Mouse (Mus musculus): ENCODE measurements around the gene Gnb2. TPM values are rescaled to one million over a fixed set of nuclear protein-coding genes. Genes with fewer than 3 reads are reported as not detected.

Gene Gnb2
- polyA plus RNA-seq, 1 experiment from 2014 or later: 400 TPM

GRCm38 (mm10) chr5:137510573-137511390 is 22.5 kb downstream of the Gnb2 start:
- H3K27me3 ChIP-seq (ENCODE audit: low read depth, poor library complexity, severe bottlenecking): no peaks in the 10 kb centered on the region
- H3K27ac ChIP-seq (replicated peaks): peak overlapping the region; percentile 97
- H3K36me3 ChIP-seq: peaks cover 21% of the 10 kb centered on the region
- H3K4me1 ChIP-seq: peaks cover 49% of the 10 kb centered on the region
- under 1% methylated on average over 48 of the region's 83 CpGs for WGBS
- peak overlapping the region; percentile 99 for H3K4me3 ChIP-seq
- DNase-seq (ENCODE audit: low spot score): no peak
- no peaks in the 10 kb centered on the region for H3K9me3 ChIP-seq (replicated peaks)

- Histone ChIP-seq H3K4me3 (peak overlapping the region; percentile 99), H3K27ac (replicated peaks) (peak overlapping the region; percentile 97), H3K27me3 (ENCODE audit: low read depth, poor library complexity, severe bottlenecking) (no peaks in the 10 kb centered on the region), H3K9me3 (replicated peaks) (no peaks in the 10 kb centered on the region), H3K36me3 (peaks cover 19% of the 10 kb centered on the region), H3K4me1 (peaks cover 47% of the 10 kb centered on the region)
- WGBS: 2% methylated on average over 50 of the region's 52 CpGs
- DNase-seq (ENCODE audit: low spot score): peak; percentile 87
These were observed 23.3 kb downstream of the Gnb2 start for GRCm38 (mm10) chr5:137510014-137510501.

GRCm38 (mm10) chr5:137504041-137504440 is 29.3 kb downstream of the Gnb2 start:
- no peak for DNase-seq (ENCODE audit: low spot score)
- Histone ChIP-seq H3K36me3 (peaks cover 14% of the 10 kb centered on the region), H3K4me1 (peaks cover 25% of the 10 kb centered on the region), H3K27ac (replicated peaks) (no peak overlapping the region), H3K9me3 (replicated peaks) (no peaks in the 10 kb centered on the region), H3K27me3 (ENCODE audit: low read depth, poor library complexity, severe bottlenecking) (no peaks in the 10 kb centered on the region), H3K4me3 (no peak overlapping the region)
- WGBS: 88% methylated on average over 6 of the region's 6 CpGs

GRCm38 (mm10) chr5:137502667-137503110 is 30.6 kb downstream of the Gnb2 start:
- peak; percentile 88 for DNase-seq (ENCODE audit: low spot score)
- Histone ChIP-seq H3K36me3 (peaks cover 14% of the 10 kb centered on the region), H3K4me1 (peaks cover 25% of the 10 kb centered on the region), H3K9me3 (replicated peaks) (no peaks in the 10 kb centered on the region), H3K4me3 (peak overlapping the region; percentile 77), H3K27me3 (ENCODE audit: low read depth, poor library complexity, severe bottlenecking) (no peaks in the 10 kb centered on the region), H3K27ac (replicated peaks) (peak overlapping the region; percentile 97)
- WGBS: under 1% methylated on average over 30 of the region's 30 CpGs

GRCm38 (mm10) chr5:137501709-137502666 is 31.3 kb downstream of the Gnb2 start, which contains the start of gene Pop7:
TSS of gene Pop7 (minus strand) at chr5:137502518.
- DNase-seq (ENCODE audit: low spot score): peak; percentile 99
- 2% methylated on average over 64 of the region's 64 CpGs for WGBS

GRCm38 (mm10) chr5:137500186-137500585 is 33.1 kb downstream of the Gnb2 start:
- Histone ChIP-seq H3K27me3 (ENCODE audit: low read depth, poor library complexity, severe bottlenecking) (no peaks in the 10 kb centered on the region), H3K9me3 (replicated peaks) (no peaks in the 10 kb centered on the region), H3K36me3 (peaks cover 14% of the 10 kb centered on the region), H3K4me3 (no peak overlapping the region), H3K4me1 (peaks cover 25% of the 10 kb centered on the region), H3K27ac (replicated peaks) (no peak overlapping the region)
- DNase-seq (ENCODE audit: low spot score): no peak
- WGBS: 90% methylated on average over 7 of the region's 7 CpGs

More at GRCm38 (mm10) chr5:137501709-137502666, 31.3 kb downstream of the Gnb2 start, which contains the start of gene Pop7:
- peaks cover 25% of the 10 kb centered on the region for H3K4me1 ChIP-seq
- H3K27me3 ChIP-seq (ENCODE audit: low read depth, poor library complexity, severe bottlenecking): no peaks in the 10 kb centered on the region
- H3K4me3 ChIP-seq: peak within 1 kb of the TSS; percentile 77
- peaks cover 14% of the 10 kb centered on the region for H3K36me3 ChIP-seq
- H3K9me3 ChIP-seq (replicated peaks): no peaks in the 10 kb centered on the region
- peak within 1 kb of the TSS; percentile 97 for H3K27ac ChIP-seq (replicated peaks)

GRCm38 (mm10) chr5:137493831-137494230 is 39.5 kb downstream of the Gnb2 start:
- Histone ChIP-seq H3K9me3 (replicated peaks) (no peaks in the 10 kb centered on the region), H3K4me3 (no peak overlapping the region), H3K27me3 (ENCODE audit: low read depth, poor library complexity, severe bottlenecking) (no peaks in the 10 kb centered on the region), H3K27ac (replicated peaks) (no peak overlapping the region), H3K36me3 (peaks cover 5% of the 10 kb centered on the region; the same call in 1 of the 2 replicates), H3K4me1 (0 out of 2 replicates have a peak, but pooled peaks cover 2% of the 10 kb centered on the region)
- 86% methylated on average over 13 of the region's 13 CpGs for WGBS
- no peak for DNase-seq (ENCODE audit: low spot score)

GRCm38 (mm10) chr5:137491559-137491958 is 41.8 kb downstream of the Gnb2 start:
- H3K36me3 ChIP-seq: peaks cover 11% of the 10 kb centered on the region; the same call in 1 of the 2 replicates
- 66% methylated on average over 4 of the region's 4 CpGs for whole genome bisulfite sequencing
- H3K4me1 ChIP-seq: peaks cover 4% of the 10 kb centered on the region
- no peak overlapping the region for H3K27ac ChIP-seq (replicated peaks)
- H3K27me3 ChIP-seq (ENCODE audit: low read depth, poor library complexity, severe bottlenecking): no peaks in the 10 kb centered on the region
- no peak overlapping the region for H3K4me3 ChIP-seq
- H3K9me3 ChIP-seq (replicated peaks): no peaks in the 10 kb centered on the region
- no peak for DNase-seq (ENCODE audit: low spot score)

- Histone ChIP-seq H3K27me3 (ENCODE audit: low read depth, poor library complexity, severe bottlenecking) (no peaks in the 10 kb centered on the region), H3K9me3 (replicated peaks) (no peaks in the 10 kb centered on the region), H3K36me3 (peaks cover 6% of the 10 kb centered on the region; the same call in 1 of the 2 replicates), H3K4me3 (no peak overlapping the region), H3K4me1 (peaks cover 40% of the 10 kb centered on the region), H3K27ac (replicated peaks) (no peak overlapping the region)
- 86% methylated on average over 7 of the region's 7 CpGs for WGBS
- no peak for DNase-seq (ENCODE audit: low spot score)
These were observed 45.7 kb downstream of the Gnb2 start for GRCm38 (mm10) chr5:137487616-137488015.

GRCm38 (mm10) chr5:137485851-137486155 is 47.5 kb downstream of the Gnb2 start:
- peaks cover 54% of the 10 kb centered on the region for H3K4me1 ChIP-seq
- WGBS: 2% methylated on average over 17 of the region's 17 CpGs
- no peak for DNase-seq (ENCODE audit: low spot score)
- H3K27me3 ChIP-seq (ENCODE audit: low read depth, poor library complexity, severe bottlenecking): no peaks in the 10 kb centered on the region
- H3K9me3 ChIP-seq (replicated peaks): no peaks in the 10 kb centered on the region
- peak overlapping the region; percentile 72 for H3K4me3 ChIP-seq
- peak overlapping the region; percentile 88 for H3K27ac ChIP-seq (replicated peaks)
- H3K36me3 ChIP-seq: peaks cover 6% of the 10 kb centered on the region; the same call in 1 of the 2 replicates

- Histone ChIP-seq H3K4me3 (peak overlapping the region; percentile 72), H3K27me3 (ENCODE audit: low read depth, poor library complexity, severe bottlenecking) (no peaks in the 10 kb centered on the region), H3K36me3 (peaks cover 6% of the 10 kb centered on the region; the same call in 1 of the 2 replicates), H3K27ac (replicated peaks) (peak overlapping the region; percentile 88), H3K9me3 (replicated peaks) (no peaks in the 10 kb centered on the region), H3K4me1 (peaks cover 54% of the 10 kb centered on the region)
- peak; percentile 57 for DNase-seq (ENCODE audit: low spot score)
- WGBS: 4% methylated on average over 30 of the region's 30 CpGs
These were observed 48.0 kb downstream of the Gnb2 start for GRCm38 (mm10) chr5:137485071-137485850.

GRCm38 (mm10) chr5:137481897-137482296 is 51.4 kb downstream of the Gnb2 start:
- H3K27me3 ChIP-seq (ENCODE audit: low read depth, poor library complexity, severe bottlenecking): no peaks in the 10 kb centered on the region
- peak; percentile 69 for DNase-seq (ENCODE audit: low spot score)
- WGBS: 14% methylated on average over 8 of the region's 8 CpGs
- H3K36me3 ChIP-seq: no peaks in the 10 kb centered on the region
- H3K4me1 ChIP-seq: peaks cover 52% of the 10 kb centered on the region
- H3K9me3 ChIP-seq (replicated peaks): no peaks in the 10 kb centered on the region
- H3K27ac ChIP-seq (replicated peaks): peak overlapping the region; percentile 79
- H3K4me3 ChIP-seq: 0 out of 2 replicates have a peak overlapping the region, but pooled peaks have one; percentile 15

Data from midbrain, embryonic 10.5 days (tissue).